Mouse (Mus musculus) lung, postnatal 0 days (tissue): ENCODE data around the gene Pkmyt1.

Experiments used
- CTCF ChIP-seq: IDR thresholded peaks from 2 replicates; pipeline ENCODE4 v1.5.1; 2016; ENCODE audit warnings: antibody characterized with exemption, mild to moderate bottlenecking
- EP300 ChIP-seq: IDR thresholded peaks from 2 replicates; pipeline ENCODE4 v1.6.1; 2016; ENCODE audit warnings: antibody characterized with exemption, mild to moderate bottlenecking, control low read depth

GRCm38 (mm10) chr17:23742210-23742793 is 16.2 kb downstream of the Pkmyt1 start:
- no peak for TF ChIP-seq EP300
- no peak for TF ChIP-seq CTCF
